Mouse (Mus musculus): ENCODE measurements around the gene Sfi1. TPM values are rescaled to one million over a fixed set of nuclear protein-coding genes. Genes with fewer than 3 reads are reported as not detected.
"Not testable (repeated sequence)": the region's sequence is repeated elsewhere in the genome, so short reads cannot be mapped to it uniquely, and the experiment has no call there.

Gene Sfi1
- polyA plus RNA-seq, 1 experiment from 2014 or later: 8.8 TPM

DNA sequence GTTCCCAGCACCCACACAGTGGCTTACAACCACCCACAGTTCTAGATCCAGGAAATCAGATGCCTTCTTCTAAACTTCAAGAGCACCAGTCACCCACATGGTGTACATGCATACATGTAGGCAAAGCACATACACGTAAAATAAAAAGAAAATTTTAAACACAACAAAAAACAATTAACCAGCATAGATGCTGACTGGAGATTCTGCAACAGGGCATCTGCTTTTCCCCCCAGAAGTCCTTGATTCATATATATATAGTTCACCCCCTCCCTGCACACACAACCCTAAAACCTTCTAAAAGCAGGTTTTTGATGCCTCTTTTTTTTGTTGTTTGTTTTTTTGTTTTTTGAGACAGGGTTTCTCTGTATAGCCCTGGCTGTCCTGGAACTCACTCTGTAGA lies 10.6 kb downstream of the Sfi1 start:
- 94% methylated on average over 1 of the region's 1 CpGs for WGBS
- ATAC-seq (ENCODE audit: insufficient number of reproducible peaks, insufficient read depth, low FRiP score, low read depth); H3K9me3 ChIP-seq (ENCODE audit: control insufficient read depth, low read length); H3K4me1 ChIP-seq (ENCODE audit: control insufficient read depth in 2 of 2, insufficient read depth in 2 of 2, low read length in 2 of 2); H3K4me2 ChIP-seq (ENCODE audit: low read length); H3K27ac ChIP-seq (replicated peaks in 1 of 2; ENCODE audit: control insufficient read depth in 1 of 2, insufficient read depth in 1 of 2, low read depth in 2 of 2, low read length in 2 of 2); H3K9ac ChIP-seq (ENCODE audit: low read length); H3K4me3 ChIP-seq (ENCODE audit: control insufficient read depth in 1 of 2, insufficient read depth in 1 of 2, low read depth in 1 of 2, low read length in 2 of 2); H3K36me3 ChIP-seq (ENCODE audit: control insufficient read depth, insufficient read depth, low read length); H3K27me3 ChIP-seq (ENCODE audit: control insufficient read depth, insufficient read depth, low read length): not testable (repeated sequence)

DNA sequence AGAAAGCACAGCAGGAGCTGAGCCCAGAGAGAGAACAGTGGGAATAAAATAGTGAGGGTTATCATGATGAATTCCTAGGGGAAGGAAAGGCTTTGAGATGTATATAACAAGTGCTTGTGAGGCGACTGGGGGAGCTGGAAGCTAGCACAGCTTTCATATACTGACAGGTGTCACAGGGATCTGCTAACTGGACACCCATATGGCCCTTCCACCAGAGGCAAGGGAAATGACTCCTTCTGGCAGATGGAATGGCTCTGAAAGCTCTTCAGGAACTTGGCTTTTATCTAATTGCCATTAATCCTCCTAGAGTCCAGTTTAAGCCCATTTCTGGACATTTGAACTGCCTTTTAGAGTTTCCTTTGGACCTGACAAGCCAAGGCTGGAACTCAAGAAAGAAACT lies 11.3 kb downstream of the Sfi1 start:
- whole genome bisulfite sequencing: 50% methylated on average over 1 of the region's 1 CpGs
- H3K27ac ChIP-seq (replicated peaks in 1 of 2; ENCODE audit: control insufficient read depth in 1 of 2, insufficient read depth in 1 of 2, low read depth in 2 of 2, low read length in 2 of 2); H3K9ac ChIP-seq (ENCODE audit: low read length); H3K9me3 ChIP-seq (ENCODE audit: control insufficient read depth, low read length); ATAC-seq (ENCODE audit: insufficient number of reproducible peaks, insufficient read depth, low FRiP score, low read depth); H3K4me2 ChIP-seq (ENCODE audit: low read length); H3K4me3 ChIP-seq (ENCODE audit: control insufficient read depth in 1 of 2, insufficient read depth in 1 of 2, low read depth in 1 of 2, low read length in 2 of 2); H3K36me3 ChIP-seq (ENCODE audit: control insufficient read depth, insufficient read depth, low read length); H3K27me3 ChIP-seq (ENCODE audit: control insufficient read depth, insufficient read depth, low read length); H3K4me1 ChIP-seq (ENCODE audit: control insufficient read depth in 2 of 2, insufficient read depth in 2 of 2, low read length in 2 of 2): not testable (repeated sequence)

DNA sequence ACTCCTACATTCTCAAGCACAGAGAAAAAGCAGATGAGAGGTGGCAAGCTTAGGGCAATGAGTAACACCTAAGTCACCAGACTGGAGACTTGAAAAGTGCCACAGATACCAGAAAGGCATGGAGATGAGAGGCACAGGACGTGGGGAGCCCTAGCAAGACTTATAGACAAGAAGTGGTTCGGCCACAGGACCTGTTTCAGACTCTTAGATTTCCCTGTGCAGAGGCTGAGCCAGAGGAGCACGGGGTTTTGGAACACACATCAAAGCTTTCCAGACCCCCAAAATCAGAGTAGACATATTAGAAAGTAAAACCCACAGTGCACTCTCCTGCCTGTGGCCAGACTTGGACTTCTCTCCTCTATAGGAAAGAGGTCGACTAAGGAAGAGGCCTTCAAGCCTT lies 12.0 kb downstream of the Sfi1 start:
- H3K4me2 ChIP-seq (ENCODE audit: low read length); H3K4me3 ChIP-seq (ENCODE audit: control insufficient read depth in 1 of 2, insufficient read depth in 1 of 2, low read depth in 1 of 2, low read length in 2 of 2); H3K9ac ChIP-seq (ENCODE audit: low read length); H3K27me3 ChIP-seq (ENCODE audit: control insufficient read depth, insufficient read depth, low read length); H3K9me3 ChIP-seq (ENCODE audit: control insufficient read depth, low read length); H3K36me3 ChIP-seq (ENCODE audit: control insufficient read depth, insufficient read depth, low read length); H3K27ac ChIP-seq (replicated peaks in 1 of 2; ENCODE audit: control insufficient read depth in 1 of 2, insufficient read depth in 1 of 2, low read depth in 2 of 2, low read length in 2 of 2); ATAC-seq (ENCODE audit: insufficient number of reproducible peaks, insufficient read depth, low FRiP score, low read depth); H3K4me1 ChIP-seq (ENCODE audit: control insufficient read depth in 2 of 2, insufficient read depth in 2 of 2, low read length in 2 of 2): not testable (repeated sequence)
- WGBS: 45% methylated on average over 4 of the region's 4 CpGs

DNA sequence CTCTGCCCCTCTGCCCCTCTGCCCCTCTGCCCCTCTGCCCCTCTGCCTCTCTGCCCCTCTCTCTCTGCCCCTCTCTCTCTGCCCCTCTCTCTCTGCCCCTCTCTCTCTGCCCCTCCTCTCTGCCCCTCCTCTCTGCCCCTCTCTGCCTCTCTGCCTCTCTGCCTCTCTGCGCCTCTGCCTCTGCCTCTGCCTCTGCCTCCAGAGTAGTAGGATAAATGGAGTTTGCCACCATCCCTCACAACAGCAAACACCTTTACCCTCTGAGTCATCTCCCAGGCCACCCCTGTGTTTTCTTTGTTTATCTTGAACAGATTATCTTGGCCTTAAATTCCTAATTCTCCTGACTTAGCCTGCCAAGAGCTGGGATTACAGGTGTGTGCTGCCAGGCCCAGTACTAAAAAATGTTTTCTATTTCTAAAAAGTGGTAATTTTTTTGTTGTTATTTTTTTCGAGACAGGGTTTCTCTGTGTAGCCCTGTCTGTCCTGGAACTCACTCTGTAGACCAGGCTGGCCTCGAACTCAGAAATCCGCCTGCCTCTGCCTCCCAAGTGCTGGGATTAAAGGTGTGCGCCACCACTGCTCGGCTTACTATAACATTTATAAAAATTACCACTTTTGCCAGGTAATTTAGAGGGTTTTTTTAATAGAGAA lies 12.6 kb downstream of the Sfi1 start:
- 57% methylated on average over 6 of the region's 6 CpGs for WGBS
- H3K27me3 ChIP-seq (ENCODE audit: control insufficient read depth, insufficient read depth, low read length); H3K36me3 ChIP-seq (ENCODE audit: control insufficient read depth, insufficient read depth, low read length); H3K4me2 ChIP-seq (ENCODE audit: low read length); H3K27ac ChIP-seq (replicated peaks in 1 of 2; ENCODE audit: control insufficient read depth in 1 of 2, insufficient read depth in 1 of 2, low read depth in 2 of 2, low read length in 2 of 2); H3K4me1 ChIP-seq (ENCODE audit: control insufficient read depth in 2 of 2, insufficient read depth in 2 of 2, low read length in 2 of 2); H3K9me3 ChIP-seq (ENCODE audit: control insufficient read depth, low read length); ATAC-seq (ENCODE audit: insufficient number of reproducible peaks, insufficient read depth, low FRiP score, low read depth); H3K4me3 ChIP-seq (ENCODE audit: control insufficient read depth in 1 of 2, insufficient read depth in 1 of 2, low read depth in 1 of 2, low read length in 2 of 2); H3K9ac ChIP-seq (ENCODE audit: low read length): not testable (repeated sequence)

DNA sequence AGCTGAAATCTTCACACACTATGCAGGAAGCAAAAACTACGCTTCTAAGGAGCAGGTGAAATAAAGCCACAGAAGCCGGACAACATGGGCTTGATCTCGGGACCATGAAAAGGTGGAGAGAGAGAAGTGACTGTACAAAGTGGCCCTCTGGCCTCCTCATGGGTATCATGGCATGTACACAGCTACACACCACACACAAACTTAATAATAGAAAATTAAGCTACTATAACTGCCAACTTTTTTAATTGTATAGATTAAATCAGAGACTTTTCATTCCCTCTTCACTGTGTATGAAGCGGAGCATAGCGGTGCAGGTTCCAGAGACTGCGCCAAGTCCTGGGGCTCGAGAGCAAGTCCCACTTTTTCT lies 13.6 kb downstream of the Sfi1 start:
- WGBS: 85% methylated on average over 7 of the region's 7 CpGs
- not testable (repeated sequence) for H3K4me1 ChIP-seq (ENCODE audit: control insufficient read depth in 2 of 2, insufficient read depth in 2 of 2, low read length in 2 of 2); H3K27me3 ChIP-seq (ENCODE audit: control insufficient read depth, insufficient read depth, low read length); H3K4me2 ChIP-seq (ENCODE audit: low read length); H3K27ac ChIP-seq (replicated peaks in 1 of 2; ENCODE audit: control insufficient read depth in 1 of 2, insufficient read depth in 1 of 2, low read depth in 2 of 2, low read length in 2 of 2); ATAC-seq (ENCODE audit: insufficient number of reproducible peaks, insufficient read depth, low FRiP score, low read depth); H3K36me3 ChIP-seq (ENCODE audit: control insufficient read depth, insufficient read depth, low read length); H3K9me3 ChIP-seq (ENCODE audit: control insufficient read depth, low read length); H3K4me3 ChIP-seq (ENCODE audit: control insufficient read depth in 1 of 2, insufficient read depth in 1 of 2, low read depth in 1 of 2, low read length in 2 of 2); H3K9ac ChIP-seq (ENCODE audit: low read length)

DNA sequence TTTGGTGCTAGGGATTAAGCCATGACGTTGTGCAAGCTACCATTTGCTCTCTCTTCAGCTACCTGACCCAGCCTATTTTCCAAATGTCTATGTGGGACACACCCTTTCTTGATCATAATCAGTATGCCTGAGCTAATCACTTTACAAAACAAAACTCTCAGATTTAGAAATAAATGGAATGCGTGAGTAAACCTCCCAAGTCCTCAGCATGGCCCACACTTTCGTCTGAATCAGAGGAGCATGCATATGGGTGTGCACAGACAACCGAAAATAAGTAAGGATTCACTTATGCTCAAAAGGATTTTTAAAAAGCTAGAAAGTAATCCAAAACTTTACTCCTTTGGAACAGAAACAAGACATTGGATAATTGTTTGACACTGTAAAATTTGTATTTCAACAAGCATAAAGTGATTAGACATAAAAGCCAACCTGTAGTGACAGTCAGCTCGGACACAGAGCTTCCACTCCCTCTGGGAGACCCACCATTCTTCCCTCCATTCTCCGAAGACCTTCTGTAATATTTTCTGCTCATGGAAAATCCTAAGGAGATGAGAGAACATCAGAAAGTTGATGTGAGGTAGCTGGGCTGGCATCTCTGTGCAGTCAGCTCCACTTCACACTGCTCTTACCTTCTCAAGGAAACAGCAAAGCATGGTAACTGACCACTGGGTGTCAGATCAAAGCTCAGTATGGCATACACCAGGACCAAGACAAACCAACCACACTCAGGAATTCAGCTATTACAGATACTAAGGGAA lies 14.1 kb downstream of the Sfi1 start:
- not testable (repeated sequence) for H3K27me3 ChIP-seq (ENCODE audit: control insufficient read depth, insufficient read depth, low read length); ATAC-seq (ENCODE audit: insufficient number of reproducible peaks, insufficient read depth, low FRiP score, low read depth); H3K9ac ChIP-seq (ENCODE audit: low read length); H3K4me1 ChIP-seq (ENCODE audit: control insufficient read depth in 2 of 2, insufficient read depth in 2 of 2, low read length in 2 of 2); H3K27ac ChIP-seq (replicated peaks in 1 of 2; ENCODE audit: control insufficient read depth in 1 of 2, insufficient read depth in 1 of 2, low read depth in 2 of 2, low read length in 2 of 2); H3K9me3 ChIP-seq (ENCODE audit: control insufficient read depth, low read length); H3K36me3 ChIP-seq (ENCODE audit: control insufficient read depth, insufficient read depth, low read length); H3K4me2 ChIP-seq (ENCODE audit: low read length); H3K4me3 ChIP-seq (ENCODE audit: control insufficient read depth in 1 of 2, insufficient read depth in 1 of 2, low read depth in 1 of 2, low read length in 2 of 2)
- WGBS: 79% methylated on average over 6 of the region's 6 CpGs

DNA sequence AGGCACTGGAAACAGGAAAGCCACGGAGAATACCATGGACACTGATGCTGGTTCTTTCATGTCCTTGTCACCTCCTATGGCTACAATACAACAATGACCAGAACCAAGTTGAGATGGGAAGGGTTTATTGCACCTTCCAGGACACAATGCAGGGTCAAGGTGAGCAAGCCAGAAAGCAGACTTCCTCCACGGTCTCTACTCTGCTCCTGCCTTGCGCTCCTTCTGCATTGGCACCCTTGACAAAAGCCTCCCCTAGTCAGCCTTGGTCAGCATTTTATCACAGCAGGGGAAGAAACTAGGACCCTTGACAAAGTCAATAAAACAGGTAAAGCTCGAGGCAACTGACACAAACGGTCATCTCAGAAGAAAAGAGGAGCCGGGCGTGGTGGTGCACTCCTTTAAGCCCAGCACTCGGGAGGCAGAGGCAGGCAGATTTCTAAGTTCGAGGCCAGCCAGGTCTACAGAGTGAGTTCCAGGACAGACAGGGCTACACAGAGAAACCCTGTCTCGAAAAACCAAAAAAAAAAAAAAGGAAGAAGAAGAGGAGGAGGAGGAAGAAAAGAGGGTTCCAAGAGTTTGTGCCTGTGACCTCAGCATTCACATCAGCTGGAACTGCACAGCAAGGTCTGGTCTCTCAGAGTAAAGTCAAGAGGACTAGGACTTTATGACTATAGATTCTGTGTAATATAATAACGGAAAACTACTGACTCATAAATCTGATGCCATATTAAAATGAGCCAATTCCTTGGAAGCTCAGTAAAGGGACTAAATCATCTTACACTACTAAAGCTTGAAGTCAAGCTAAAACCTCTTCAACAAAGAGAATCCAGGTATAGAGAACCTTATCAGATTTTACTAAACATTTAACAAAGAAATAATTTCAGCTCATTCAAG lies 19.6 kb downstream of the Sfi1 start:
- H3K4me2 ChIP-seq (ENCODE audit: low read length); H3K27me3 ChIP-seq (ENCODE audit: control insufficient read depth, insufficient read depth, low read length); H3K27ac ChIP-seq (replicated peaks in 1 of 2; ENCODE audit: control insufficient read depth in 1 of 2, insufficient read depth in 1 of 2, low read depth in 2 of 2, low read length in 2 of 2); H3K4me3 ChIP-seq (ENCODE audit: control insufficient read depth in 1 of 2, insufficient read depth in 1 of 2, low read depth in 1 of 2, low read length in 2 of 2); H3K36me3 ChIP-seq (ENCODE audit: control insufficient read depth, insufficient read depth, low read length); H3K9me3 ChIP-seq (ENCODE audit: control insufficient read depth, low read length); H3K9ac ChIP-seq (ENCODE audit: low read length); H3K4me1 ChIP-seq (ENCODE audit: control insufficient read depth in 2 of 2, insufficient read depth in 2 of 2, low read length in 2 of 2): not testable (repeated sequence)
- ATAC-seq (ENCODE audit: insufficient number of reproducible peaks, insufficient read depth, low FRiP score, low read depth): peak; percentile 46
- WGBS: 76% methylated on average over 11 of the region's 11 CpGs
